Mouse (Mus musculus): Measurements from ENCODE around the gene S100a10. TPM values are rescaled to one million over a fixed set of nuclear protein-coding genes. Genes with fewer than 3 reads are reported as not detected.

S100a10 gene
- total RNA-seq, 2 experiments from 2014 or later: 18.7 to 23.6 TPM

DNA sequence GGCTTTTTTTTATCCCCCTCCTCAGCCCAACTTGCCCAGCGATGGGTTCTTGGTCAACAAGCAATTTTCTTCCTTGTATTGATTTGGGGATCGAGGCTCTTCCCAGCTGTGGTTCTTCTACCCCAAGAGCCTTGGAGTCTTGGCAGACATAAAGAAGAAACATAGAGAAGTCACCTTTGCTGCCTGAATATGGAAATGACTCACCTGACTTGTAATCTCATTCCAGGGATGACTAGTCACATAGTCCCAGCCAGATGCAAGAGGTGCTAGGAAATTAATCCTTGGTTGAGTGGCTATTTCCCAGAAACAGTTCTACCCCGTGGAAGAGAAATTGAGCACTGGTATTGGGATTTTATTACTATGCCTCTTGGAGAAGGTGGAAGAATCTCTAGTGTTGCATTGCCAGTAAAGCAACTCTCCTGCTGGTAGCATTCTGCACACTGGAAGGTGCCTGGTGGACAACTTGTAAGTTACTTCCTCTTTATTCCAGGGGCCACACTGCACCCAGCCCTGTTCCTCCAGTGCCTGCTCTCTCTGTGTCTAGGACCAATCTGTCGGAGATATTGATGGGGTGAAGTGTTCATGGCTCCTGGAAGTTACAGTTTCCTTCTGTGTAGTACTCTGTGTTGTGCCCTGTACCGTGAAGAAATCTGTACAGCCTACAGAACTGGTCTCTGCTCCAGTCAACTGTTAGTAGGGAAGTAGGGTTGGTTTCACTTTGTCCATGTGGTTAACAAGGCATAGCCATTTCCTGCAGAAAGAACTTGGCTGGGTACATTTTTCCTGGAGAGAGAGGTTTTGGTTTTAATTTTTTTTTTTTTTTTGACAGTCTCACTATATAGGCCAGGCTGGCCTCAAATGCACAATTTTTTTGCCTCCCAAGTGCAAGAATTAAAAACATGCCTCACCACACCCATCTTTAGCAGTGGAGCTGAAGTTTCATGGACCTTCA lies 2.7 kb upstream of the S100a10 start:
- no peak for DNase-seq (ENCODE audit: low spot score in 2 of 2)
- TF ChIP-seq CTCF (conservative IDR thresholded peaks at IDR 0.05): no peak
- no peak overlapping the region for H3K27ac ChIP-seq
- no peak overlapping the region for H3K4me3 ChIP-seq

DNA sequence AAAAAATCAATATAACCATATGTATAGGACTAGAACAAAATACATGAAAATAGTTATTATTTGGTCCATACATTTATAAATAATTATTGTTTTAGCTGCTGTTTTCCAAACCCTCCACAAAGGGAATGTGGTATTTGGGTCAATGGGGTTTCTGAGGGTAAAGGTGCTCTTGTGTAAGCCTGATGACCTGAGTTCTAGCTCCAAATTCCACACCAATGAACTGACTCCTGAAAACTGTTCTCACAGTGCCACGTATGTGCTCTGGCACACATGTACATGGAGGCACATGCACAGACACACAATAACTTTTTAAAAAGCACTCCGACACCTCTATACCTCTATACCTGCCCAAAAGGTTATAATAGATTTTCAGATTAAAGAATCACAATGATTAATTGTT lies 1.6 kb upstream of the S100a10 start:
- no peak overlapping the region for H3K4me3 ChIP-seq
- no peak for DNase-seq (ENCODE audit: low spot score in 2 of 2)
- TF ChIP-seq CTCF (conservative IDR thresholded peaks at IDR 0.05): no peak
- H3K27ac ChIP-seq: no peak overlapping the region

DNA sequence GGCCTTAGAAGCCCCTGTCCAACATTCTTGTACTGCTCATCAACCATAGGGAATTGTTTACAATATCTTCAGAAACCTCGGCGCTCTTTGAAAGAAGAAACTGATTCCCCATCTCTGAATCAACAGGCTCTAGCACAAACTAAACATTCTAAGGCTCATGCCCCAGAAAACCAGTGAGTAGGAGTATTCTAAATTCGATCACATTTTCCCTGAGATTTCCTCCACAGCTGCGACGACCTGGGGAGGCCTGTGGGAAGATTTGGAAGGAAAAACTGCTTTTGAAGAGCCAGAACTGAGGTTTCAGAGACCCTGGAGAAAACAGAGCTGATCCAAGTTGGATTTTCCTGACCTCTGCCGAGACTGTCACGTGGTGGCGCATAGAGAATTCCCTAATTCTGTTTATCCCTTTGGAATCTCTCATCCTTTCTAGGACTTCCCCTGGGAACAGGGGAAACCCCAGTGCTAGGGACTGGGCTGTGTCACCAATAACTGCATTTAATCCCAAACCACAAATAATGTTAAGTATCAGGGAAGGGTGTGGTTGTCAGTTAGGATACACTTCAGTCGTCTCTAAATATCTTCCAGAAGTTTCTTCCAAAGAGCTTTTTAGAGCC lies 1.0 kb upstream of the S100a10 start:
- Histone ChIP-seq H3K4me3 (no peak overlapping the region), H3K27ac (no peak overlapping the region)
- no peak for DNase-seq (ENCODE audit: low spot score in 2 of 2)
- TF ChIP-seq CTCF (conservative IDR thresholded peaks at IDR 0.05): no peak

DNA sequence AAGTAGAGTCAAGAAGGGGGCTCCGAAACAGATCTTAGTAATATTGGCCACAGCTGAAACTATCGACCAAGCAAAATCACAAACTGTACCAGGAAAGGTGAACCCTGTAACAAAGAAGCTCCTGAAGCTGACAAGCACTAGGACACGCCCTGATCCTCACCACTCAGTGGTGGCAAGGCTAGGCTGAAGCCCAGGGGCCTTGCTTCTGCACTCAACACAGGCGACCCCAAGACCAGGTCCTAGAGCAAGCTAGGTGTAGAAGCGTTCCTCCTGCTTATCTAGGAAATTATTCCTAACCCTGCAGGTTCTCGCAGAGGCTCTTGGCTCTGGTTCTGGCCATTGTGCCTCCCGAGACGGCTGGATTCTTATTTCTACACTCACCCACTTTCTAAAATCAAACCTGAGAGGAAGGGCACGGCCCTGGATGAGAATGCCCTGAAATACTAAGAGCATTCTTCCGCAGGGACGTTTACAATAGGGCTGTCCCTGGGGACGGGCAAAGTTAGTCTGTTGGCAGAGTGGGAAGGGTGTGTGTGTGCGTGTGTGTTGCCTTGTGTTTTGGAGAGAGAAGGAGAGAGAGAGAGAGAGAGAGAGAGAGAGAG lies 400 bp upstream of the S100a10 start:
- H3K27ac ChIP-seq: no peak overlapping the region
- H3K4me3 ChIP-seq: peak overlapping the region; percentile 28; the same call in 1 of the 2 replicates
- TF ChIP-seq CTCF (conservative IDR thresholded peaks at IDR 0.05): no peak
- no peak for DNase-seq (ENCODE audit: low spot score in 2 of 2)

DNA sequence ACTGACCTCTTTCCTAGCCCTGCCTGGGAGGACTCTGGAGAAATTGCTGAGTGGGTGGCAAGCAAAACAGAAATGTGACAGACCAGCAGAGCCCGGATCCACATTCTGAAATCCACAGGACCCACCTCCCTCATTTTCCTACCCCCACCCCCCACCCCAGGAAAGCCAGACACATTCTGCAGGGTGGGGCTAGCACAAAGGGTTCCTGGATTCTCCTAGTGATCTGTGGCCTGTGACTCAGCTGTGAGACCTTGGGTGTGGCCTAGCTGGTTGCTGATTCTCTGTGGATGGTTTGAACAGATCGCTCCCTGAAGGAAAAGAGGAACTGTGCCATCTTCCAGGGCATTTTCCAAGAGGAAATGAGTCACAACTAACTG lies 986 bp downstream of the S100a10 start:
- DNase-seq (ENCODE audit: low spot score in 2 of 2): no peak
- H3K27ac ChIP-seq: peak overlapping the region; percentile 59; the same call in 1 of the 2 replicates
- peak overlapping the region; percentile 68 for H3K4me3 ChIP-seq

DNA sequence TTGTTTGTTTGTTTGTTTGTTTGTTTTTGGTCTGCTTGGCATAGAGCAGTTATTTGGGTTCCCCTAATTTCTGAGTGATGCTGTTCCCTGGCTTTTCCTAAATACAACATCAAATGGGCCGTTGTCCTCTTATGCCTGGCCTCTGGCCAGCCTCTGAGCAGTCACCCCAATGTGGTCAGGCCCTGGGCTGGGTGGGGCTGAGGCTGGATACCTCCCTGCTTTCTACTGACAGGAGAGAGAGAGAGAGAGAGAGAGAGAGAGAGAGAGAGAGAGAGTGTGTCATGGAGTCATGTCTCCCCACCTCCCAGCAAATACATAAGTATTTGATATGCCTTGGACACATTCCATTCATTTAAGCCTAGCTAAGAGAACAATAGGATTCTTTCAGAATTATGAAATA lies 1.7 kb downstream of the S100a10 start:
- no peak for TF ChIP-seq CTCF (conservative IDR thresholded peaks at IDR 0.05)
- no peak for DNase-seq (ENCODE audit: low spot score in 2 of 2)
- Histone ChIP-seq H3K27ac (no peak overlapping the region), H3K4me3 (no peak overlapping the region)

More for the DNA sequence above, 986 bp downstream of the S100a10 start:
- no peak for TF ChIP-seq CTCF (conservative IDR thresholded peaks at IDR 0.05)

DNA sequence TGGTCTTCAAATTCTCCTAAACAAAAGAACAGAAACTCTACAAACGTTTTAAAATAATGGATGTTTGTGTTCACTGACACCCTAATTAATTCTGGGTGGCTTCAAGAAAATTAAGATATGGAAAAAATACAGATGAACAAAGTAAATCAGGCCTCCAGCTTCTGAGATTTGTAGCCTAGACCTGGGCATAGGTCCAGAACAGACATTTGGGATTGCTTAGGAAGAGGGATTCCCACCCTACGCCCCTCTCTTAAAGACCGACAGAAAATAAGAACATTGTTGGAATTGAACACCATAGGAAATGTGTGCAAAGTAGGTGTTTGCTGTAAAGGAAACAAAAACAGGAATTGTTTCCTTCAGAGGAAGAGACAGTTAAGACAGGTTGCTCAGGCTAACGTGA lies 2.6 kb downstream of the S100a10 start:
- no peak for TF ChIP-seq CTCF (conservative IDR thresholded peaks at IDR 0.05)
- no peak overlapping the region for H3K27ac ChIP-seq
- DNase-seq (ENCODE audit: low spot score in 2 of 2): no peak
- no peak overlapping the region for H3K4me3 ChIP-seq

DNA sequence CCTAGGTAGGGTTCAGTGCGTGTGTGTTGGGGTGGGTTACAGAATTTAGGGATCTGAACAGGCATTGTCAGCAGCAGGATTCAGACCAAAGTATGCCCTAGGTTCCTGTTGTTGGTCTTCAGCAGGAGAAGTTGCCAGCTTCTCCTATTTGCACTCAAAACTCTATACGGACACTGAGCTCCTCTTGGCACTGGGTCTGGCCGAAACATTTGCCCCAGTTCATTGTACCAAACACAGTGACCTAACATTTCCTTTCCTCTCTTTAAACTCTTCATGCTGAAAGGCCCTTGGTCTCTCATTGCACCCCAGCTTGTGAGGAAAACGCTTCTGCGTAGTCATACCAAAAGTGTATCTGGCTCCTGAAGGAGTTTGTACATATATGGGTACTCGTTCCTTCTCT lies 5.1 kb downstream of the S100a10 start:
- TF ChIP-seq CTCF (conservative IDR thresholded peaks at IDR 0.05): no peak
- Histone ChIP-seq H3K4me3 (no peak overlapping the region), H3K27ac (no peak overlapping the region)
- no peak for DNase-seq (ENCODE audit: low spot score in 2 of 2)

DNA sequence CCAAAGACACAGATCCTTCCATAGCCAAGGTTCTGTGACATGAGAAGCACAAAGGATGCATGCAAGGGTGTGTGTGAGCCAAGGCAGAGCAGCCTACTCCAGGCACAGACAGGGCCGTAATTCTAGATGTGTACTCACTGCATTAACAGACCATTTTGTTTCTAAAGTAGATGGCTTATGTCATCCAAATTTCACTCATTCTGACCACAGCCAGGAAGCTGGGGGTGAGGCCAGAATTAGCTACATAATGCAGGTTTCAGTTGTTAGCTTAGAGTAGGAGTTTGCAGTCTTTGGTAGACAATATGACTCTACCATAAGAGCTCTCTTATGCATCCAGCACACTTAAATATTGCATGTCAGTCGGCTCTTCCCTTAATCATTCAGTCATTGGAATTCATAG lies 7.5 kb downstream of the S100a10 start:
- DNase-seq (ENCODE audit: low spot score in 2 of 2): no peak
- Histone ChIP-seq H3K4me3 (no peak overlapping the region), H3K27ac (no peak overlapping the region)
- no peak for TF ChIP-seq CTCF (conservative IDR thresholded peaks at IDR 0.05)

DNA sequence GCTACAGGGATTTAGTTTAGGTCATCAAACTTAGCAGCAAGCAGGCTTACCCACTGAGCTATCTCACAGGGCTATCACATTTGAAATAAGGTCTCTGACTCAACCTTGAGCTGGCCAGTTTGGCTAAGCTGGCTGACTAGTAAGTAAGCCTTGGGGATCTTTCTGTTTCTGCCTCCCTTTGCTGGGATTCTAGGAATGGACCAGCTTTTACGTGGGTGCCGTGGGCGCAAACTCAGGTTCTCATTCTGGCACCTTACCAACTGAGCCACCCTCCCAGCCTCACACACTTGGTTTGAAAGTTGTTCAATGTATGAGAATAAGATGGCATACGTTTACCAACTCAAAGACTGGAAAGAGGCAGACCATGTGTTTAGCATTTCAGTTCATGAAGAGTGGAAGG lies 8.3 kb downstream of the S100a10 start:
- Histone ChIP-seq H3K27ac (no peak overlapping the region), H3K4me3 (no peak overlapping the region)
- no peak for TF ChIP-seq CTCF (conservative IDR thresholded peaks at IDR 0.05)
- no peak for DNase-seq (ENCODE audit: low spot score in 2 of 2)

DNA sequence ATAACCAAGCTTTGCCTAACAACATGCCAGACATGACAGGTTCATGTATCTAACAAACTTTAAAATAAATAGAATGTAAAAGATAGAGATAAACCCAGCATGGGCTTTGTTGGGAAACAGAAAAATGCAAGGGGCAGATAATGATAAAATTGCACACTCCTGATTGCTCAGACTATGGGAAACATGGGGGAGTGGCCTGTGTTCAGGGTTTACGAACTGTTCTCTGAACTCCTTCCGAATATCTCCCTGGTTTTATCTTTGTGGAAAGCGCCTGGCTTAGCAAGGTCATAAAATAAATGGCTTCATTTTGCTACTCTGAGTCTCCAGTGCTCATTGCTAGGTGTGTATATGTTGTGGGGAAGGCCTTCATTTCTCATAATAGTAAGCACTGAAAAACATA lies 12.0 kb downstream of the S100a10 start:
- H3K27ac ChIP-seq: no peak overlapping the region
- H3K4me3 ChIP-seq: no peak overlapping the region
- TF ChIP-seq CTCF (conservative IDR thresholded peaks at IDR 0.05): no peak
- no peak for DNase-seq (ENCODE audit: low spot score in 2 of 2)

DNA sequence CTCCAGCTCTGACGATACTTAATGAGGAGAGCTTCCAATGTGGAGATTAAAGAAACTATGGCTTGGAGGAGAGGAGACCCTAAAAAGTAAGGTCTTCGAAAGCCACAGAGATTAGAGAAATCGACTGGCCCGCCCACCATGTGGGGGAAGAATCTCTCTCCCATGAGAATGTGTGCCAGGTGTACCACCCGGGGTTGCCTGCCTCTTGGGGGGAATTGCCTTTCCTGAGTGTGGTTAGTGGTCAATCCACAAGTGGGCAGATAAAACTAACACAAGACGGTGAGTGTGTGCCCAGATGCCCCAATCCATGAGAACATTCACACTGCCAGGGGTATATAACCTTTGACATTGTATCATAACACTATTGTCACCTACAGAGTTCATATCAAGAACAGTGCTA lies 12.8 kb downstream of the S100a10 start:
- no peak overlapping the region for H3K27ac ChIP-seq
- no peak for TF ChIP-seq CTCF (conservative IDR thresholded peaks at IDR 0.05)
- H3K4me3 ChIP-seq: no peak overlapping the region
- DNase-seq (ENCODE audit: low spot score in 2 of 2): no peak

DNA sequence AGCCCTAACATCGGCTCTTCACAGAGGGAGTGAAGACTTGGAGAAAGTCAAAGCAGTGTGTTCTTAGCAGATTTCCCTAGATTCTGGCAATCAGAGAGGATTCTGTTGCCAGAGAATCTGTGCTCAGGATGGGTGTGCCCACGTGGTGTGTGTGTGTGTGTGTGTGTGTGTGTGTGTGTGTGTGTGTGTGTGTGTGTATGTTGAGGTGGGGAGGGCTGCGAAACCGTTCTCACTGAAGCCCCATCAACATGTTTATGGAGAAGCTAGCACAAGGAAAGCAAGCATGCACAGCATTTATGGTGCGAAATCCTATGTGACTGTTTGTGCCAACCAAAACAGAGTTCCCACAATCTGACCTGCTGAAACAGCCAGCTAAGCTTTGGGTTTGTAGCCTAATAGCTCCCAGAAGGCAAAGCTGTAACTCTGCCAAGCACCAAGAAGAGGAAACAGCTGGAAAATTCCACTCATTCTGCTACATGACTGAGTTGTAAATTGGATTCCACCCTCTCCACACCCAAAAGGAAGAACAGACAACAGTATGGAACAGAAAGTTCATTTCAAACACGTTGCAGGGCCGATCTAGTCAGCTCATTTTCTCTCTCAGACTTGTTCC lies 13.7 kb downstream of the S100a10 start:
- TF ChIP-seq CTCF (conservative IDR thresholded peaks at IDR 0.05): no peak
- H3K4me3 ChIP-seq: no peak overlapping the region
- peak overlapping the region; percentile 53; the same call in 1 of the 2 replicates for H3K27ac ChIP-seq
- DNase-seq (ENCODE audit: low spot score in 2 of 2): peak; percentile 44 to 66

All from layer of hippocampus, adult 2 months (tissue).